Mouse (Mus musculus): Measurements from ENCODE around the gene Gnao1. TPM values are rescaled to one million over a fixed set of nuclear protein-coding genes. Genes with fewer than 3 reads are reported as not detected.

Gnao1 gene
- polyA plus RNA-seq (2015; fragmentation: Nextera tagmentation; extraction: Ambion mirVana): 0.15 and 0.74 TPM in 2 replicates

DNA sequence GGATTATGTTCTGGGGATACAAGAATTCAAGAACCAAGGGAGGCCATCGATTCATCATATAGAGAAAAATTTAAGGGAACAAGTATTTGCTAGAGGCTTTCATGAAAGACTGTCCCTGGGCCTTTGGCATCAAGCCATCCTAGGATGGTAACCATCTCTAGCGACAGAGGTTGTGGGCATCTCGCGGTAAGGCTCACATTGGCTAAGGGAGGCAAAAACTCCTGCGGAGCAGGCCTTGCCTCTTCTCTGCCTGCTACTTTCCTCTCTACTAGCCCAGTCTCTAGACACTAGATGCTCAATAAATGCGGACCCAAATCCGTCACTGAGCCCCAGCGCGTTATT, at the start of gene Gnao1:
TSS of gene Gnao1 (plus strand) at position 281 of the 342 bp plus-strand sequence.
- 10% methylated on average over 9 of the region's 9 CpGs for WGBS (ENCODE audit: insufficient replicate concordance)
- H3K4me1 ChIP-seq (replicated peaks): peaks cover 13% of the 10 kb centered on the region; the same call in 1 of the 2 replicates
- ATAC-seq (ENCODE audit: insufficient read depth): no peak
- H3K27me3 ChIP-seq: peaks cover 69% of the 10 kb centered on the region
- H3K9me3 ChIP-seq (replicated peaks): no peaks in the 10 kb centered on the region
- no peak within 1 kb of the TSS for H3K27ac ChIP-seq (replicated peaks)
- H3K4me2 ChIP-seq: peak within 1 kb of the TSS; percentile 77
- H3K36me3 ChIP-seq (replicated peaks): no peaks in the 10 kb centered on the region
- H3K4me3 ChIP-seq (replicated peaks): peak within 1 kb of the TSS; percentile 56
- no peak within 1 kb of the TSS for H3K9ac ChIP-seq

DNA sequence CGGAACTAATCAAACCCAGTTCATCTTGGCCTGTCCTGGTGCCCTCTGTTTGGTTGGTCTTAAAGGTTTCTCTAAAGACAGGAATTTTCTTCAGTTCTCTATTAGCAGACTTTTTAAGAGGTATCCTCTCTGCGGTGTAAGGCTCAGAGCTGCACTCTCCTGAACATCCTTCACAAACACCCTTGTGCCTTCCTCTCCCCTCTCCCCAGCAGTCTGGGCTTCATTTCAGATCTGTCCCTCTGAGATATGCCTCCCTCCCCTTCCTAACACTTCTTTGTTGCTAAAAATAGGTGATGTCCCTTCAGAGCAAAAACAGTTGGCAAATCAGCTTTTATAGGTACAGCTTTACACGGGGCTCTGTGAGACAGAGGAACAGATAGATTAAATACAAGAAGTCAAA, 32.2 kb upstream of the Gnao1 start:
- WGBS (ENCODE audit: insufficient replicate concordance): 34% methylated on average over 3 of the region's 3 CpGs

DNA sequence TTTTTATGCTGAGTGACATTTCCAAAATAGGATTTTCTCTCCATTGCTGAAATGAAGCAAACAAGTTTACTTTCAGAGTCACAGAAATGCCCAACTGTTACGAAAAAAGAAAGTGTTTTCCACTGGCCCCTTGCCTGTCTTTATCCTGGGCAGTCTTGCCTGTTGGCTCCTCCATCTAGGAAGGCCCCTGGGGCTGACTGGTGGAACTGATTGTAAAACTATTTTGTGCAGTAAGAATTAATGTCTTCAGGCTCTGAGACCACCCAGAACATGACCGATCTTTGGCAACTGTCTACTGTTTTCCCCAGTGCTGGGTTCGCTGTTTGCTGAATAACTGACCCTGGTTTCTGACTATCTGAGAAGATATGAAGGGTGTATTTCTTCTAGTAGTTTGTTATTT, 540 bp upstream of the Gnao1 start:
- no peak for ATAC-seq (ENCODE audit: insufficient read depth)
- no peak overlapping the region for H3K9ac ChIP-seq
- no peaks in the 10 kb centered on the region for H3K9me3 ChIP-seq (replicated peaks)
- H3K4me1 ChIP-seq (replicated peaks): peaks cover 13% of the 10 kb centered on the region; the same call in 1 of the 2 replicates
- 73% methylated on average over 3 of the region's 3 CpGs for WGBS (ENCODE audit: insufficient replicate concordance)
- H3K4me2 ChIP-seq: no peak overlapping the region
- no peaks in the 10 kb centered on the region for H3K36me3 ChIP-seq (replicated peaks)
- peaks cover 65% of the 10 kb centered on the region for H3K27me3 ChIP-seq
- no peak overlapping the region for H3K27ac ChIP-seq (replicated peaks)
- no peak overlapping the region for H3K4me3 ChIP-seq (replicated peaks)

More for the DNA sequence above, 32.2 kb upstream of the Gnao1 start:
- Histone ChIP-seq H3K27me3 (no peaks in the 10 kb centered on the region), H3K27ac (replicated peaks) (no peak overlapping the region), H3K4me2 (no peak overlapping the region), H3K36me3 (replicated peaks) (no peaks in the 10 kb centered on the region), H3K4me1 (replicated peaks) (no peaks in the 10 kb centered on the region), H3K9me3 (replicated peaks) (no peaks in the 10 kb centered on the region), H3K9ac (no peak overlapping the region), H3K4me3 (replicated peaks) (no peak overlapping the region)
- no peak for ATAC-seq (ENCODE audit: insufficient read depth)

DNA sequence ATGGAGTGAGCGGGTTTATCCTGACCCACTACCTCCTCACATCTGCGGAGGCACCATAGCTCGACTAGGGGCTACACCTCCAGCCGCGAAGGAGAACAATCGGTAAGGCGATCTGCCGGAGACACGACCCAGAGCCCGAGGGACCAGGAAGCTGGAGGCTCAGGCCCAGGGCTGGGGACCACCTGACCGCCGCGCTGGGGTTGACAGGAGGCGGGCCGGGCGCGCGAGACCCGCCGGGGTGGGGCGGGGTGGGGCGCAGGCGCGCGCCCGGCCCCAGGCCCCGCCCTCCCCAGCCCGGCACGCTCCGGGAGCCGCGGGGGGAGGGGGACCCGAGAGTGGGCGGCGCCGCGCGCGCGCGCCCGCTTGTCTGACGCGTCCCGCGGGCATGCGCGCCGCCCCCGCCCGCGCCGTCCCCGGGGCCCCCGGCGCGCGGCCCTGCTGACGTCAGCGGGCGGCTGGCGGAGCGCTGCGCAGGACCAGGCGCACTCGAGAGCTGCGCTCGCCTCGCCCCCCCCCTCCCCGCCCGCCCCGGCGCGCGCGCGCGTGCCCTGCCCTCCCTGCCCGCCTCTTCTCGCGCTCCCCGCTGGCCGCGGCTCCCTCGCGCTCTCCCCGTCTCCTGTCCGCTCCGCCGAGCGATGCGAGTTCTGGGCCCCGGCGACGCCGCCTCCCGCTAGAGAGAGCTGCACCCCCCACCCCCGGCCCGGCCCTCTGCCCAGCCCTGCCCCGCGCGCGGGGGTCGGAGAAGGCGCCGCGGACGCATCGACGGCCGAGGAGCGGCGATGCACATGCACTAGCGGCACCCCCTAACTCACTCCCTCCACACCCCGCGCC, 477 bp downstream of the Gnao1 start:
- Histone ChIP-seq H3K9me3 (replicated peaks) (no peaks in the 10 kb centered on the region), H3K4me2 (peak overlapping the region; percentile 77), H3K27ac (replicated peaks) (no peak overlapping the region), H3K9ac (no peak overlapping the region), H3K27me3 (peaks cover 75% of the 10 kb centered on the region), H3K36me3 (replicated peaks) (no peaks in the 10 kb centered on the region), H3K4me1 (replicated peaks) (peaks cover 13% of the 10 kb centered on the region; the same call in 1 of the 2 replicates), H3K4me3 (replicated peaks) (peak overlapping the region; percentile 56)
- WGBS (ENCODE audit: insufficient replicate concordance): under 1% methylated on average over 82 of the region's 116 CpGs
- peak; percentile 82 for ATAC-seq (ENCODE audit: insufficient read depth)

DNA sequence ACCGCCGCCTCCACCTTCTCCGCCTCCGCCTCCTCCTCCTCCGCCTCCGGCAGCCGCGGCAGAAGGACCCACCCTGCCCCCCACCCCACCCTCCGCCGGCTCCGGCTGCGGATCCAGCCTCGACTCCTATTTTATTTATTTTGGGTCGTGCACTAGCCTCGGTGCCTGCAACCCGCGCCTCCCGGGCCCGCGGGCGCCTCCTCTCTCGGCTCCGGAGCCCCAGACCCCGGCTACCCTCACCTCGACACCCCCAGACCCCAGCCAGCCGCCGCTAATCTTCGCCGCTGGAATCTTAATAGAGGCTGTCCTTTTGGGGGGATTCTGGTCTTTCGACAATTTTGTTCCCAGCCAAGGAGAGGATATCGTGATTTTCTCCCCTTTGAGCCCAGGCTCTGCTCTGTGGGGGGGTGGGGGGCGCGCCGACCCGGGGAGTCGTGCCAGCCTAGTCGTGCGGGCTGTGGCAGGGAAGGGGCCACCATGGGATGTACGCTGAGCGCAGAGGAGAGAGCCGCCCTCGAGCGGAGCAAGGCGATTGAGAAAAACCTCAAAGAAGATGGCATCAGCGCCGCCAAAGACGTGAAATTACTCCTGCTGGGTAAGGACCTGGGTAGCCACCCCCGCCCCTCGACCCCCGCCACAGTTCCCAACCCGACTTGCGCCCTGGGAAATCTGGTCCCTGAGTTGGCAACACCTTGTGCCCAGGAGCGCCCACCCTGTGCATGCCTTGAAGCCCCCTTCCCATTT, 1.3 kb downstream of the Gnao1 start:
- Histone ChIP-seq H3K27me3 (peaks cover 78% of the 10 kb centered on the region), H3K9ac (no peak overlapping the region), H3K36me3 (replicated peaks) (no peaks in the 10 kb centered on the region), H3K9me3 (replicated peaks) (no peaks in the 10 kb centered on the region), H3K4me1 (replicated peaks) (peaks cover 13% of the 10 kb centered on the region; the same call in 1 of the 2 replicates), H3K4me2 (peak overlapping the region; percentile 77), H3K4me3 (replicated peaks) (peak overlapping the region; percentile 56), H3K27ac (replicated peaks) (no peak overlapping the region)
- 1% methylated on average over 53 of the region's 53 CpGs for WGBS (ENCODE audit: insufficient replicate concordance)
- ATAC-seq (ENCODE audit: insufficient read depth): no peak

DNA sequence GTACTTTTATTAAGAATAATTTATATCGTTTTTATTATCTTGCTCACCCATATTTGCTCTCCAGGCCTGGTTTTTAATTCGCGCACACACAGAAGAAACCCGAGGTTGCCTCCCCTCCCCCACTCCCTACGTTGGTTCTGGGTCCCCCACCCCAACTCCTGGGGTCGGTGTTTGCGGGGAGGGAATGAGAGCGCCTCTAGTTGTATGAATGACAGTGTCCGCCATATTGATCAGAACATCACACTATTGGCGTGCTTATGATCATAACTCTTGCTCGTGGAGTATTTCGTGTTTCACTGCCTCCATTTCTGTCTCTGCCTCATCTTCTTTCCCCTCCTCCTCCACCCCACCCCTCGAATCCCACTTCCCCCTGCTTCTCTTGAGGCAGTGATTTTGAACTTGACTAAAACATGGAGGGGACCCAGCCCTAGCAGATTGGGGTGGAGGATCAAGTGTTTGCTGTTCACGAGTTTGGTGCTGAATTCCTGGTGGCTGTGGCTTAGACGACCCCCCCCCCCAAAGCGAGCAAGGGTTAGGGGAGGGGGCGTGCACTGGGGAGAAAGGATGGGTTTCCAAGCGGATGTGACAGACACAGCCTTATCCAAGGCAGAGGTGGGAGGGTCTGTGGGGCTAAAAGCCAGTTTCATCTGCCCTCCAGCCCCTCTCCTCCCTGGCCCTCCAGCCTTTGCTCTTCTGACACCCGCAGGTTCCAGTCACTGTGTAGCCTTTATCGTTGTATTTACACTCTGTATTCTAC, 2.1 kb downstream of the Gnao1 start:
- Histone ChIP-seq H3K27me3 (peaks cover 78% of the 10 kb centered on the region), H3K4me3 (replicated peaks) (no peak overlapping the region), H3K9me3 (replicated peaks) (no peaks in the 10 kb centered on the region), H3K36me3 (replicated peaks) (no peaks in the 10 kb centered on the region), H3K9ac (no peak overlapping the region), H3K4me1 (replicated peaks) (peaks cover 13% of the 10 kb centered on the region; the same call in 1 of the 2 replicates), H3K27ac (replicated peaks) (no peak overlapping the region), H3K4me2 (no peak overlapping the region)
- ATAC-seq (ENCODE audit: insufficient read depth): no peak
- 11% methylated on average over 20 of the region's 20 CpGs for WGBS (ENCODE audit: insufficient replicate concordance)

DNA sequence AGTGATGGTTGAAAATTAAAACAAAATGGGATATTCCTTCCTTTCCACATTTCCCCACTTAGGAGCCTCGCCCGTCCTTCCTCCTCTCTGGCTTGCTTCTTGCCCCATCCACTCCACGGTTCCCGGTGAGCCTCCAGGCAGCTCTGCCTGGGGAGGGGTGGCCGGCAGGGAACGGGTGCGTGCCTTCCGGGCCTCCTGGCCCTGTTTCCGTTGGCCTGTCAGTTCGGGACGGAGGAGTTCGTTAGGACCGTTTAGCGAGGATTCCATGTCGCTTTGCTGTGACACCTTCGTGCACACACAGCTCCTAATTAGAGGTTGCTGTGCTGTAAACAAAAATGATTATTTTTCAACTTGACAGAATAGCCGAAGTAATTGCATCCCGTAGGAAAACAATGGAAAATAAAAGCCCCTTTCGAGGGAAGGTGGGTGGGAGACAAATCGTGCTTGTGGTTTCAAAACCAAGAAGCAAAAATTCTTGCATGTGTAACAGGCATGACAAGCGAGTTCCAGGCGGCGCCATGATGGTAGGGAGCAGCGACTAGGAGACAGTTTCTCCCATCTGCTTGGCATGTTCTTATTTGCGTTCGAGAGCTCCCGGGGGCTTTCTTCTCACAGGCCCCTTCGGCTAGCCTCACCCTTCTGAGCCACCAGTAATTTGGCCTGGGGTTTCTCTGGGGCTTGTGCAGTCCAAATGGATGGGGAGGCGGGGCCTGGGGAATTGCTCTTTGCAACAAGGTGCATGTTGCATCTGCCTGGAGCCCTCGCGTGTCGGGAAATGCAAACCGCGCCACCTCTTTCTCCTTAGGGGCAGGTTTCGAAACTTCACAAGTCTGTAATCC, 3.0 kb downstream of the Gnao1 start:
- 9% methylated on average over 35 of the region's 35 CpGs for WGBS (ENCODE audit: insufficient replicate concordance)
- no peak overlapping the region for H3K27ac ChIP-seq (replicated peaks)
- peaks cover 72% of the 10 kb centered on the region for H3K27me3 ChIP-seq
- H3K4me2 ChIP-seq: 0 out of 2 replicates have a peak overlapping the region, but pooled peaks have one; percentile 10
- H3K9ac ChIP-seq: no peak overlapping the region
- no peaks in the 10 kb centered on the region for H3K36me3 ChIP-seq (replicated peaks)
- 0 out of 2 replicates have a peak overlapping the region, but pooled peaks have one; percentile 1 for H3K4me3 ChIP-seq (replicated peaks)
- ATAC-seq (ENCODE audit: insufficient read depth): no peak
- peaks cover 13% of the 10 kb centered on the region; the same call in 1 of the 2 replicates for H3K4me1 ChIP-seq (replicated peaks)
- H3K9me3 ChIP-seq (replicated peaks): no peaks in the 10 kb centered on the region

DNA sequence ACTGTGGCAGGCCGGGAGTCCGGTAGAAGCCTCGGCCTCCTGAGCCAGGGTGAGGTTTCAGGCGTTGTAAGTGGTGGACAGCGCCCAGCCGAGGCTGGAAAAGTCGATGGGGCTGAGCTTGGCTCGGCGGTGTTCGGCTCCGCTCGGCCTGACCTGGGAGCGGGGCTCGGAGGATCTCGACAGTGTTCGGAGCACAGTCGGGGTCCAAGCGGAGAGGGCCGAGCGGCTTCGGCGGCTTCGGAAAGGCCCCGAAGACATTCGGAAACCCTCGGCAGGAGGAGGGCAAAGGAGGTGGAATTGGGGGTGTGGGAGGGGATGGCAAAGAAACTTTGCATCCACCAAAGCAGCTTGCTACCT, 3.6 kb downstream of the Gnao1 start:
- ATAC-seq (ENCODE audit: insufficient read depth): 0 out of 2 replicates have a peak, but pooled peaks have one; percentile 13
- 0 out of 2 replicates have a peak overlapping the region, but pooled peaks have one; percentile 1 for H3K4me3 ChIP-seq (replicated peaks)
- H3K4me2 ChIP-seq: 0 out of 2 replicates have a peak overlapping the region, but pooled peaks have one; percentile 10
- H3K36me3 ChIP-seq (replicated peaks): no peaks in the 10 kb centered on the region
- WGBS (ENCODE audit: insufficient replicate concordance): 1% methylated on average over 26 of the region's 26 CpGs
- peaks cover 69% of the 10 kb centered on the region for H3K27me3 ChIP-seq
- peaks cover 13% of the 10 kb centered on the region; the same call in 1 of the 2 replicates for H3K4me1 ChIP-seq (replicated peaks)
- no peak overlapping the region for H3K27ac ChIP-seq (replicated peaks)
- no peaks in the 10 kb centered on the region for H3K9me3 ChIP-seq (replicated peaks)
- H3K9ac ChIP-seq: no peak overlapping the region

DNA sequence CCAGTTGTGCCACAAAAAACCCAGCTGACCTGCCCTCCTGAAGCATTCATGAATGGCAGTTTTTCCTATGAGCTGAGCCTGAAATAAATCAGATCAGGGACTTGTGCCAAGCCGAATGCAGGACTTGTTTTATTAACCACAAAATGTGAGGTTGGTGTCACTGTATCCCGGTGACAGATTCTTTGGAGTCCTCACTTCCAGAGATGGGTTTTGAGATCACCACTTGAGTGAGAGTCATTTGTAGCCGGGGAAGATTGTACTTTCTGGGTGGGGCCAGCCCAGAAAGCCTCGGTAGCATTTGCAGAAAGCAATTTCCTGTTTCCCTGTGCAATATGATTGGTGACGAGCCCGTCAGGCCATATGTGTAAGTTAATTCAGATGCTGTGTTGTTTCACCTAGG, 4.5 kb downstream of the Gnao1 start:
- Histone ChIP-seq H3K4me3 (replicated peaks) (no peak overlapping the region), H3K4me2 (no peak overlapping the region), H3K9ac (no peak overlapping the region), H3K27me3 (peaks cover 62% of the 10 kb centered on the region), H3K9me3 (replicated peaks) (no peaks in the 10 kb centered on the region), H3K4me1 (replicated peaks) (peaks cover 13% of the 10 kb centered on the region; the same call in 1 of the 2 replicates), H3K36me3 (replicated peaks) (no peaks in the 10 kb centered on the region), H3K27ac (replicated peaks) (no peak overlapping the region)
- no peak for ATAC-seq (ENCODE audit: insufficient read depth)
- 38% methylated on average over 6 of the region's 6 CpGs for WGBS (ENCODE audit: insufficient replicate concordance)

DNA sequence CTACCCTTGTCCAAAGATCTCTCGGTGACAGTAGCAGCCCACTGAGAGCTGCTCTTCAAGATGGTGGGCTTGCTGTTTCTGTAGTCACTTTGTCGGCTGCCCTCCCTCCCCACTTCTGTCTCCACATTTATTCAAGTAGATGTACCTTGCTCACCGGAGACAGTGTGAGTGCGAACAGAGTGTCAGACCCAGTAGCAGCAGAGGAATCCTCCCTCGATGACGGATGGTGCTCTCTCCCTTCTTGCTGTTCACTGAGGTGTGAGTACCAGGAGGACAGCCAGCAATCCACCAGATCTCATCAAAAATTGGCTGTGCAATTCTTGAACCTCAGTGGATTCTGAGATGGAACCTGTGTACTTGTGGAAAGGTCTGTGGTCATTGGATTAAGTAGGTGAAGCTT, 6.5 kb downstream of the Gnao1 start:
- Histone ChIP-seq H3K36me3 (replicated peaks) (no peaks in the 10 kb centered on the region), H3K4me3 (replicated peaks) (no peak overlapping the region), H3K27me3 (peaks cover 43% of the 10 kb centered on the region), H3K4me2 (no peak overlapping the region), H3K27ac (replicated peaks) (no peak overlapping the region), H3K9me3 (replicated peaks) (no peaks in the 10 kb centered on the region), H3K4me1 (replicated peaks) (peaks cover 5% of the 10 kb centered on the region; the same call in 1 of the 2 replicates), H3K9ac (no peak overlapping the region)
- ATAC-seq (ENCODE audit: insufficient read depth): no peak
- 60% methylated on average over 6 of the region's 6 CpGs for WGBS (ENCODE audit: insufficient replicate concordance)

All from liver, embryonic 15.5 days (tissue).